Mouse (Mus musculus) liver, postnatal 0 days (tissue): ENCODE measurements around the gene Cyp4x1.

Source experiments
- CTCF ChIP-seq: sonication (generic); IDR thresholded peaks from 2 replicates; pipeline ENCODE4 v1.5.1; 2016; ENCODE audit warnings: antibody characterized with exemption, low read depth
- EP300 ChIP-seq: IDR thresholded peaks from 2 replicates; pipeline ENCODE4 v1.6.1; 2016; ENCODE audit warnings: antibody characterized with exemption, low read depth, mild to moderate bottlenecking

GRCm38 (mm10) chr4:115121608-115122007 lies 12.5 kb downstream of the Cyp4x1 start:
- TF ChIP-seq CTCF: no peak
- TF ChIP-seq EP300: no peak
